Mouse (Mus musculus) bone marrow macrophage, adult 2 months (primary cell): ENCODE measurements around the gene Ppox.

Experiments
- CTCF ChIP-seq: IDR thresholded peaks from 2 replicates; pipeline ENCODE4 v1.5.1; 2012; ENCODE audit warnings: low read depth, mild to moderate bottlenecking, low read length, moderate library complexity
- POLR2A ChIP-seq: IDR thresholded peaks from 2 replicates; pipeline ENCODE4 v1.6.1; 2012; ENCODE audit warnings: mild to moderate bottlenecking, low read depth, low read length, borderline replicate concordance

DNA sequence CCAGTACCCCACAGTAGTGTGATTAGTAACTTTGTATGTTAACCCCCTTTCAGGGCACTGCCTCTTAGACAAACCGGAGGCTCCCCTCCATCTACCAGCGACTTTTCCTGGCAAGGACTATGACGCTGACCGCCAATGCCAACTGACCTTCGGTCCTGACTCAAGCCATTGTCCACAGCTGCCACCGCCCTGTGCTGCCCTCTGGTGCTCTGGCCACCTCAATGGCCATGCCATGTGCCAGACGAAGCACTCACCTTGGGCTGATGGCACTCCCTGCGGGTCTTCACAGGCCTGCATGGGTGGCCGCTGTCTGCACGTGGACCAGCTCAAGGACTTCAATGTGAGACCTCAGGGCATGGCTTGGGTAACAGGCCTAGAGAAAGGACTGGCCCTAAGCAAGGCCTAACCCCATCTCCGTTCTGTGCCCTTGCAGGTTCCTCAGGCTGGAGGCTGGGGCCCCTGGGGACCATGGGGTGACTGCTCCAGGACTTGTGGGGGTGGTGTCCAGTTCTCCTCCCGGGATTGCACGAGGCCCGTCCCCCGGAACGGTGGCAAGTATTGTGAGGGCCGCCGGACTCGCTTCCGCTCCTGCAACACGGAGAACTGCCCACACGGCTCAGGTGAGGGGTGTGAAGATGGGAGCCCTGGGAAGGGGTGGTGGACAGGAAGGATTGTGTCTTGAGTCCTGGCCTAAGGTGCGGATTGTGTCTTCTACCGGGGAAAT lies 24.7 kb downstream of the Ppox start:
- TF ChIP-seq CTCF: no peak
- no peak for TF ChIP-seq POLR2A
